Mouse (Mus musculus): ENCODE measurements around the gene Nfib. TPM values are rescaled to one million over a fixed set of nuclear protein-coding genes. Genes with fewer than 3 reads are reported as not detected.

Nfib gene
- total and polyA plus RNA-seq, 3 experiments = not detected

DNA sequence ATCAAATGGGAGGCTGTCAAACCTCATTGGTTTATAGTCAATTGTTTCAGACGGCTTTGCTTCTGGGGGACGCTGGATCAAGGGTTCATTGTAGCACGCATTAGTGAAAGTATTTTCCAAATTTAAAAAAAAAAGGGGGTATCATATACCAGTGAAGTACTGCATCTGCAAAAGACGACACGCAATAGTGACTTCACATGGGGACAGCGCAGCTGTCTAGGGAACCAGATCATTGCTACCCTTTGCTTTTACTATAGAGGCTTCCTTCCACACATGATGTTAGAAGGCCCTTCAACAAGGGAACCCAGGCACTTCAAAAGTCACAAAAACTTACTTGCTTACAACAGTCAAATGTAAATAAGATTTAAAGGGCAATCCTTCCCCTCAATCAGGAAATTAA lies 402.6 kb downstream of the Nfib start:
- H3K27ac ChIP-seq (ENCODE audit: control insufficient read depth, low read depth, low read length) = no peak overlapping the region
- H3K9me3 ChIP-seq (replicated peaks; ENCODE audit: insufficient read depth, low read length) = no peaks in the 10 kb centered on the region
- no peaks in the 10 kb centered on the region for H3K27me3 ChIP-seq (ENCODE audit: control insufficient read depth in 1 of 2, insufficient read depth in 2 of 2, low read length in 2 of 2)
- H3K9ac ChIP-seq (ENCODE audit: control insufficient read depth, low read depth, low read length, poor library complexity, severe bottlenecking) = no peak overlapping the region
- H3K79me2 ChIP-seq (ENCODE audit: control insufficient read depth, insufficient read depth, low read length, poor library complexity) = no peaks in the 10 kb centered on the region
- H3K36me3 ChIP-seq (ENCODE audit: control insufficient read depth in 1 of 2, insufficient read depth in 2 of 2, low read length in 2 of 2) = no peaks in the 10 kb centered on the region
- H3K4me1 ChIP-seq (ENCODE audit: control insufficient read depth in 1 of 2, insufficient read depth in 2 of 2, low read length in 2 of 2) = no peaks in the 10 kb centered on the region
- no peak overlapping the region for H3K4me3 ChIP-seq (ENCODE audit: control insufficient read depth in 1 of 2, insufficient read depth in 1 of 2, low read depth in 2 of 2, low read length in 2 of 2)
- no peak for TF ChIP-seq POLR2A (IDR thresholded peaks at IDR 0.05; ENCODE audit: control insufficient read depth in 1 of 2, insufficient read depth in 1 of 2, low read depth in 1 of 2, low read length in 2 of 2, poor library complexity in 1 of 2)
- TF ChIP-seq ZKSCAN1 (IDR thresholded peaks at IDR 0.05; ENCODE audit: low read depth, low read length) = no peak
- TF ChIP-seq KAT2A (conservative IDR thresholded peaks at IDR 0.05; ENCODE audit: low read depth, low read length) = no peak
- TF ChIP-seq ZNF384 (IDR thresholded peaks at IDR 0.05; ENCODE audit: low read depth, low read length) = no peak
- TF ChIP-seq TCF12 (IDR thresholded peaks at IDR 0.05; ENCODE audit: low read depth, low read length) = no peak
- no peak for TF ChIP-seq MXI1 (IDR thresholded peaks at IDR 0.05; ENCODE audit: low read depth, low read length)
- no peak for TF ChIP-seq ELF1 (IDR thresholded peaks at IDR 0.05; ENCODE audit: low read depth, low read length)
- TF ChIP-seq HCFC1 (IDR thresholded peaks at IDR 0.05; ENCODE audit: low read depth, low read length) = no peak
- no peak for TF ChIP-seq USF1 (IDR thresholded peaks at IDR 0.05; ENCODE audit: low read depth, low read length)
- no peak for TF ChIP-seq BHLHE40 (IDR thresholded peaks at IDR 0.05; ENCODE audit: borderline replicate concordance, low read depth, low read length)
- no peak for TF ChIP-seq EP300 (IDR thresholded peaks at IDR 0.05; ENCODE audit: low read depth in 1 of 2, low read length in 2 of 2)
- TF ChIP-seq MYC (IDR thresholded peaks at IDR 0.05; ENCODE audit: low read depth, low read length) = no peak
- TF ChIP-seq CHD1 (IDR thresholded peaks at IDR 0.05; ENCODE audit: low read depth, low read length) = no peak
- TF ChIP-seq E2F4 (IDR thresholded peaks at IDR 0.05; ENCODE audit: borderline replicate concordance, low read depth, low read length) = no peak
- TF ChIP-seq ETS1 (IDR thresholded peaks at IDR 0.05; ENCODE audit: low read depth, low read length) = no peak
- no peak for TF ChIP-seq NRF1 (IDR thresholded peaks at IDR 0.05; ENCODE audit: insufficient read depth, low read depth, low read length, poor library complexity, severe bottlenecking)
- TF ChIP-seq MAX (IDR thresholded peaks at IDR 0.05; ENCODE audit: low read length) = no peak
- TF ChIP-seq MAFK (IDR thresholded peaks at IDR 0.05; ENCODE audit: borderline replicate concordance, low read depth, low read length) = no peak
- DNase-seq (ENCODE audit: low read depth, low spot score) = no peak

DNA sequence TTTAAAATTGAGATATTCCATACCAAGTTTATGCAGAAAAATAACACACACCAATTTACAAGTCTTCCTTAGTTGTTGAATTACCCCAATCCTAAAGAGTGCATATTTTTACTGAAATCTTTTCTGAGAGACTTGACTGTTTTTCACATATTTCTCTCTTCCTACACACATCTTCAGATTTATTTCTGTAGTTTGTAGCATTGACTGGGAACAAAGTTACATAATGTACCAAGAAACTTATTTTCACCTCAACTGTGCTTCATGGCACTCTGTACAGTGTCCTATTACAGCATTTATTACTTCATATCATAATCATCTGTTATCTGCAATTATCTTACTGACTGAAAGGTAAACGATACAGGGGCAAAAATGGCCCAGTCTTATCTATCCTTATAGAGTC lies 406.9 kb downstream of the Nfib start:
- Histone ChIP-seq H3K4me1 (ENCODE audit: control insufficient read depth in 1 of 2, insufficient read depth in 2 of 2, low read length in 2 of 2) (no peaks in the 10 kb centered on the region), H3K27me3 (ENCODE audit: control insufficient read depth in 1 of 2, insufficient read depth in 2 of 2, low read length in 2 of 2) (no peaks in the 10 kb centered on the region), H3K36me3 (ENCODE audit: control insufficient read depth in 1 of 2, insufficient read depth in 2 of 2, low read length in 2 of 2) (no peaks in the 10 kb centered on the region), H3K27ac (ENCODE audit: control insufficient read depth, low read depth, low read length) (no peak overlapping the region), H3K9ac (ENCODE audit: control insufficient read depth, low read depth, low read length, poor library complexity, severe bottlenecking) (no peak overlapping the region), H3K4me3 (ENCODE audit: control insufficient read depth in 1 of 2, insufficient read depth in 1 of 2, low read depth in 2 of 2, low read length in 2 of 2) (no peak overlapping the region), H3K9me3 (replicated peaks; ENCODE audit: insufficient read depth, low read length) (no peaks in the 10 kb centered on the region), H3K79me2 (ENCODE audit: control insufficient read depth, insufficient read depth, low read length, poor library complexity) (no peaks in the 10 kb centered on the region)
- DNase-seq (ENCODE audit: low read depth, low spot score) = no peak
- TF ChIP-seq ETS1 (IDR thresholded peaks at IDR 0.05; ENCODE audit: low read depth, low read length) = no peak
- TF ChIP-seq ZMIZ1 (IDR thresholded peaks at IDR 0.05; ENCODE audit: low read depth, low read length) = no peak
- no peak for TF ChIP-seq POLR2AphosphoS2 (IDR thresholded peaks at IDR 0.05; ENCODE audit: low read length)
- no peak for TF ChIP-seq EP300 (IDR thresholded peaks at IDR 0.05; ENCODE audit: low read depth in 1 of 2, low read length in 2 of 2)
- no peak for TF ChIP-seq TAL1 (IDR thresholded peaks at IDR 0.05; ENCODE audit: low read length)
- no peak for TF ChIP-seq JUND (IDR thresholded peaks at IDR 0.05; ENCODE audit: low read depth, low read length)
